In the genomic region with DNA sequence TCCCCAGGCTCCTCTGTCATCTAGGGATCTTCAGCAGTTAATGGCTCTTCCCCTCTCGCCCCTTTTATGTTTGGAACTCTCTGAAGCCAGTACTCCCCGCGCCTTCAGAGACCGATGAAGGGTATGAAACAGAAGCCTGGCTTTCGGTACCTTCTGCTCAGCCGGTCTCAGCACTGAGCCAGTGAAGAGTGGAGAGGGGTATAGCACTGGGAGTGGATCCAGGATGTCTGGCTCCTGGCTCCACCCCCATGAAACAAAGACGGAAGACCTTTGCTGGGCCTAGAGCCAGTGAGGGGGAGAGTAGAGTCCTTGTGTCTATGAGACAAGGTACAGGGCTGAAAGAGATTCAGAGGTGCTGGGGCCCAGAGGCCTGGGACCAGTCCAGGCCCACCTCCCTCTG, we compare ENCODE assay signal across 9 mouse cellular contexts. TPM values are rescaled to one million over a fixed set of nuclear protein-coding genes. Genes with fewer than 3 reads are reported as not detected.
A peak's percentile ranks its signal among the peaks of the same experiment; 100 is the strongest.
DNase-seq lines count a peak whose midpoint lies in the region; ATAC-seq lines count a peak whose summit lies in the region.
"Had no signal": no experiment of that assay in that cellular context is flagged by ENCODE, and none has a peak within 500 bp of the region (broad histone marks: within the 10 kb centered on the region; RNA-seq: fewer than 3 reads in every experiment).

No protein-coding gene starts in this region.

- no peaks in the 10 kb centered on the region for H3K9me3 ChIP-seq in limb, embryonic 12.5 days
- no peaks in the 10 kb centered on the region for H3K9me3 ChIP-seq in limb, embryonic 10.5 days (replicated peaks)
- no peaks in the 10 kb centered on the region for H3K9me3 ChIP-seq in intestine, embryonic 16.5 days (ENCODE audit: control insufficient read depth, low read length)

- H3K27me3 ChIP-seq in limb, embryonic 12.5 days: no peaks in the 10 kb centered on the region
- no peaks in the 10 kb centered on the region for H3K27me3 ChIP-seq in limb, embryonic 10.5 days (ENCODE audit: low read depth, poor library complexity, severe bottlenecking)
- H3K27me3 ChIP-seq in intestine, embryonic 16.5 days (replicated peaks; ENCODE audit: control insufficient read depth, insufficient read depth, low read length): no peaks in the 10 kb centered on the region

- no peak overlapping the region for H3K9ac ChIP-seq in limb, embryonic 12.5 days (replicated peaks)
- no peak overlapping the region for H3K9ac ChIP-seq in intestine, embryonic 16.5 days (ENCODE audit: low read depth, low read length)

- no peaks in the 10 kb centered on the region for H3K36me3 ChIP-seq in limb, embryonic 12.5 days
- no peaks in the 10 kb centered on the region for H3K36me3 ChIP-seq in limb, embryonic 10.5 days
- no peaks in the 10 kb centered on the region for H3K36me3 ChIP-seq in intestine, embryonic 16.5 days (ENCODE audit: control insufficient read depth, insufficient read depth, low read length)

- DNase-seq in limb, embryonic 10.5 days (ENCODE audit: low spot score): no peak
- peak; percentile 98 for DNase-seq in heart, adult 11 months
- DNase-seq in lung, postnatal 10 days: peak; percentile 77
- no peak for DNase-seq in urinary bladder, postnatal 36 days (ENCODE audit: low spot score in 2 of 2)

- H3K4me1 ChIP-seq in limb, embryonic 12.5 days (replicated peaks): peaks cover 7% of the 10 kb centered on the region; the same call in 1 of the 2 replicates
- peaks cover 7% of the 10 kb centered on the region; the same call in 1 of the 2 replicates for H3K4me1 ChIP-seq in limb, embryonic 10.5 days
- no peaks in the 10 kb centered on the region for H3K4me1 ChIP-seq in intestine, embryonic 16.5 days (ENCODE audit: control insufficient read depth, insufficient read depth, low read length)

- no peak for ATAC-seq in limb, embryonic 12.5 days (ENCODE audit: insufficient number of reproducible peaks, insufficient read depth, low FRiP score, low TSS enrichment, low read depth)
- ATAC-seq in intestine, embryonic 16.5 days: peak; percentile 71; the same call in 1 of the 2 replicates
- ATAC-seq in inflammation-experienced regulatory T-cells, adult 6 months: no peak
- no peak for ATAC-seq in activated CD4-positive, CD25-positive, alpha-beta regulatory T cell, adult 4 months
- ATAC-seq: Patski had no signal

- H3K4me2 ChIP-seq in limb, embryonic 12.5 days: no peak overlapping the region
- no peak overlapping the region; the same call in 1 of the 2 replicates for H3K4me2 ChIP-seq in intestine, embryonic 16.5 days (ENCODE audit: low read depth, low read length)

- no peak overlapping the region for H3K4me3 ChIP-seq in limb, embryonic 12.5 days (replicated peaks)
- H3K4me3 ChIP-seq in limb, embryonic 10.5 days: no peak overlapping the region
- H3K4me3 ChIP-seq in intestine, embryonic 16.5 days (ENCODE audit: low read length): 0 out of 2 replicates have a peak overlapping the region, but pooled peaks have one; percentile 3

- WGBS in limb, embryonic 12.5 days: 75% methylated on average over 7 of the region's 7 CpGs
- WGBS in limb, embryonic 10.5 days: 77% methylated on average over 7 of the region's 7 CpGs
- WGBS in intestine, embryonic 16.5 days: 57% methylated on average over 7 of the region's 7 CpGs

- H3K27ac ChIP-seq in limb, embryonic 12.5 days: peak overlapping the region; percentile 20; the same call in 1 of the 2 replicates
- no peak overlapping the region for H3K27ac ChIP-seq in limb, embryonic 10.5 days
- H3K27ac ChIP-seq in intestine, embryonic 16.5 days (ENCODE audit: low read length): peak overlapping the region; percentile 46; the same call in 1 of the 2 replicates

RNA-seq across cellular contexts. Expression of gene Cngb1, which starts 12.5 kb away (rescaled TPM):
- 0.26 TPM in 1 of 2 replicates, not detected in the other for polyA plus RNA-seq in limb, embryonic 12.5 days (2016; fragmentation: Nextera tagmentation; extraction: Ambion mirVana)
- 0.04 TPM in 1 of 2 replicates, not detected in the other for polyA plus RNA-seq in limb, embryonic 10.5 days (2016; fragmentation: Nextera tagmentation; extraction: Ambion mirVana)
- 0.49 and 0.65 TPM in 2 replicates for polyA plus RNA-seq in intestine, embryonic 16.5 days (2015; fragmentation: Nextera tagmentation; extraction: Ambion mirVana)
- polyA plus RNA-seq in inflammation-experienced regulatory T-cells, adult 6 months (2017; shearing (Covaris generic)): under 1 TPM in 1 of 3 experiments, not detected in 2; 0.32 TPM
- under 1 TPM in 1 of 2 experiments, not detected in 1; 0.22 TPM for polyA plus RNA-seq in activated CD4-positive, CD25-positive, alpha-beta regulatory T cell, adult 4 months (2017; shearing (Covaris generic))

RNA-seq across cellular contexts. Expression of gene Tepp, which starts 16.5 kb away (rescaled TPM):
- 0.56 TPM in 1 of 2 replicates, not detected in the other for polyA plus RNA-seq in limb, embryonic 12.5 days (2016; fragmentation: Nextera tagmentation; extraction: Ambion mirVana)
- polyA plus RNA-seq in limb, embryonic 10.5 days (2016; fragmentation: Nextera tagmentation; extraction: Ambion mirVana): not detected in 2 replicates
- polyA plus RNA-seq in intestine, embryonic 16.5 days (2015; fragmentation: Nextera tagmentation; extraction: Ambion mirVana): not detected in 2 replicates
- polyA plus RNA-seq in inflammation-experienced regulatory T-cells, adult 6 months (2017; shearing (Covaris generic)): not detected
- polyA plus RNA-seq in activated CD4-positive, CD25-positive, alpha-beta regulatory T cell, adult 4 months (2017; shearing (Covaris generic)): not detected
- polyA plus RNA-seq: Patski had no signal

RNA-seq across cellular contexts. Expression of gene Zfp319, which starts 37.9 kb away (rescaled TPM):
- 11.3 and 12.9 TPM in 2 replicates for polyA plus RNA-seq in limb, embryonic 12.5 days (2016; fragmentation: Nextera tagmentation; extraction: Ambion mirVana)
- polyA plus RNA-seq in limb, embryonic 10.5 days (2016; fragmentation: Nextera tagmentation; extraction: Ambion mirVana): 10.3 and 11.5 TPM in 2 replicates
- polyA plus RNA-seq in intestine, embryonic 16.5 days (2015; fragmentation: Nextera tagmentation; extraction: Ambion mirVana): 4.5 and 5.2 TPM in 2 replicates
- polyA plus RNA-seq in inflammation-experienced regulatory T-cells, adult 6 months (2017; shearing (Covaris generic)): 1 to 10 TPM; 3.1 to 4.2 (median 3.6) TPM
- polyA plus RNA-seq in activated CD4-positive, CD25-positive, alpha-beta regulatory T cell, adult 4 months (2017; shearing (Covaris generic)): 1 to 10 TPM; 3.2 to 4.5 TPM

RNA-seq across cellular contexts. Expression of gene Usb1, which starts 38.2 kb away (rescaled TPM):
- 39.7 and 40.9 TPM in 2 replicates for polyA plus RNA-seq in limb, embryonic 12.5 days (2016; fragmentation: Nextera tagmentation; extraction: Ambion mirVana)
- polyA plus RNA-seq in limb, embryonic 10.5 days (2016; fragmentation: Nextera tagmentation; extraction: Ambion mirVana): 42.0 and 45.2 TPM in 2 replicates
- 43.4 and 45.8 TPM in 2 replicates for polyA plus RNA-seq in intestine, embryonic 16.5 days (2015; fragmentation: Nextera tagmentation; extraction: Ambion mirVana)
- 10 to 100 TPM; 59.7 to 62.9 (median 59.7) TPM for polyA plus RNA-seq in inflammation-experienced regulatory T-cells, adult 6 months (2017; shearing (Covaris generic))
- polyA plus RNA-seq in activated CD4-positive, CD25-positive, alpha-beta regulatory T cell, adult 4 months (2017; shearing (Covaris generic)): 10 to 100 TPM; 51.4 to 65.4 TPM

RNA-seq across cellular contexts. Expression of gene Mmp15, which starts 58.2 kb away (rescaled TPM):
- 12.5 and 13.8 TPM in 2 replicates for polyA plus RNA-seq in limb, embryonic 12.5 days (2016; fragmentation: Nextera tagmentation; extraction: Ambion mirVana)
- polyA plus RNA-seq in limb, embryonic 10.5 days (2016; fragmentation: Nextera tagmentation; extraction: Ambion mirVana): 9.5 and 10.3 TPM in 2 replicates
- polyA plus RNA-seq in intestine, embryonic 16.5 days (2015; fragmentation: Nextera tagmentation; extraction: Ambion mirVana): 7.9 and 8.3 TPM in 2 replicates
- 1 to 10 TPM in 1 of 3 experiments, under 1 TPM in 2; 0.53 to 1.3 (median 0.63) TPM for polyA plus RNA-seq in inflammation-experienced regulatory T-cells, adult 6 months (2017; shearing (Covaris generic))
- polyA plus RNA-seq in activated CD4-positive, CD25-positive, alpha-beta regulatory T cell, adult 4 months (2017; shearing (Covaris generic)): 1 to 10 TPM in 1 of 2 experiments, under 1 TPM in 1; 0.95 to 1.6 TPM

Comparison
In these comparisons a context has a peak if more than half of its experiments do, and no peak if none do; other contexts are left out.
1. DNase-seq: peak in heart, adult 11 months (single experiment) and lung, postnatal 10 days (single experiment); none in limb, embryonic 10.5 days (single experiment) and urinary bladder, postnatal 36 days (0 of 2).